Mouse (Mus musculus) Patski (cell line): ENCODE data around the gene Thada. TPM values are rescaled to one million over a fixed set of nuclear protein-coding genes. Genes with fewer than 3 reads are reported as not detected.

Experiments
- ATAC-seq: fragments of 100-300 bp; one replicate; pipeline ENCODE4 v1.8.0; 2021
- CTCF ChIA-PET: fragments of 350-600 bp; sonication (Branson Sonifier 250); formaldehyde crosslinking; loops from one replicate; lab custom pipeline; 2022; ENCODE audit warnings: inconsistent platforms; lab: Charles Lee
- POLR2A ChIA-PET: fragments of 350-600 bp; sonication (Branson Sonifier 250); formaldehyde crosslinking; loops from one replicate; lab custom pipeline; 2022; ENCODE audit warnings: antibody characterized with exemption, inconsistent platforms; lab: Charles Lee
- DNase-seq: peaks from one replicate; pipeline ENCODE4 v3.0.0-alpha.2; 2011; ENCODE audit warnings: low read depth, low spot score
- H3K27me3 ChIP-seq: fragments of 371-371 bp; one replicate; pipeline ENCODE4 v1.5.1; 2021
- CTCF ChIP-seq: fragments of 100-300 bp; IDR thresholded peaks from one replicate; pipeline ENCODE4 v1.5.1; 2021
- in situ Hi-C: fragments of 300-500 bp; cut with MboI; formaldehyde crosslinking; loops from 3 replicates; pipeline ENCODE4 v1.11.1; 2018; ENCODE audit warnings: low pct_unique_long_range_greater_than_20kb, mixed read lengths
- polyA plus RNA-seq: library from polyadenylated mRNA; unstranded; gene quantifications from one replicate; pipeline ENCODE4 v1.2.3, GENCODE M21; 2021

Gene Thada
- polyA plus RNA-seq, 1 experiment from 2014 or later = 16.3 TPM

- H3K27me3 ChIP-seq = no peaks in the 10 kb centered on the region
- DNase-seq = no peak
- TF ChIP-seq CTCF = no peak
- in situ Hi-C loops = no loop called here
- CTCF ChIA-PET = interaction anchor here (1.4 kb wide), 1 partner anchor 11 kb away, joined by 4 read pairs; no protein-coding TSS in a partner anchor
- ATAC-seq = no peak
- POLR2A ChIA-PET = no interaction called here
Measured at GRCm38 (mm10) chr17:84162211-84162760, 303.7 kb downstream of the Thada start.

GRCm38 (mm10) chr17:84161231-84161854 is 304.7 kb downstream of the Thada start:
- in situ Hi-C loops = no loop called here
- DNase-seq (no peak), ATAC-seq (no peak)
- H3K27me3 ChIP-seq = no peaks in the 10 kb centered on the region
- no peak for TF ChIP-seq CTCF
- CTCF ChIA-PET = no interaction called here
- POLR2A ChIA-PET = no interaction called here

DNA sequence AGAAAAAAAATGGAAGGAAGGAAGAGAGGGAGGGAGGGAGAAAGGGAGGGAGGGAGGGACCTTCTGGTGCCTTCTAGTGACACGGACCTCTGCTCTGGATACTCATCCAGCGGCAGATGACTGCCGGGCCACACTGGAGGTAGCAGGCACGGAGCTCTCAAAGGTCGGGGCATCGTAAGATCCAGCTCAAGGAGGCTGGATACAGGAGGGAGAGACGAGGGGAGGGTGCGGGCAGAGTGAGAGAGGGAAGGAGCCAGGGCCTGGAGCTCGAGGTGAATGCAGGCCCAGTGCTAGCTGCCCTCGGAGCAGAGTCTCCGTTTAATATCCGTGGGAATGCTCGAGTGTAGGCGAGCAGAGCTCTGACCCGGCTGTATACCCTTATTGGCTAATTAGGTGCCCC is 307.1 kb downstream of the Thada start:
- in situ Hi-C loops = no loop called here
- ChIA-PET CTCF (interaction anchor here (0.9 kb wide), 1 partner anchor 23 kb away, joined by 4 read pairs; no protein-coding TSS in a partner anchor), POLR2A (interaction anchor here (1.3 kb wide), 1 partner anchor 28 kb away, joined by 3 read pairs; no protein-coding TSS in a partner anchor)
- ATAC-seq = no peak
- H3K27me3 ChIP-seq = no peaks in the 10 kb centered on the region
- no peak for TF ChIP-seq CTCF
- DNase-seq = no peak

DNA sequence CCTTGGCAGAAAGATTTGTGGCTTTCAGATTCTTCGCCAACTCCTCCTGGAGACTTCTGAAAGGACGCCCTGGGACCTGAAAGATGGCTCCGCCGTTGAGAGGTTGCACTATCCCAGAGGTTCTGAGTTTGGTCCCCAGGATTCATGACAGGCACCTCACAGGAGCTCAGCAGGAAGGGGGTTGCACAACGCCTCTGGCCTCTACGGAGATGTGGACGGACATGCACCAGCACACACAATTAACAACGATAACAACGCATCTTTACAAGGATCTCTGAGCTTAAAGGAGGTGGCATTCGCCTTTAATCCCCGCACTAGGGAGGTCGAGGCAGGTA is 307.6 kb downstream of the Thada start:
- ChIA-PET CTCF (interaction anchor here (1.1 kb wide), 1 partner anchor 16 kb away, joined by 3 read pairs; no protein-coding TSS in a partner anchor), POLR2A (interaction anchor here (1.3 to 1.5 kb wide), 2 partner anchors 25 to 28 kb away, joined by 3 to 4 read pairs; no protein-coding TSS in a partner anchor)
- TF ChIP-seq CTCF = no peak
- ATAC-seq (no peak), DNase-seq (no peak)
- H3K27me3 ChIP-seq = no peaks in the 10 kb centered on the region
- in situ Hi-C loops = no loop called here

GRCm38 (mm10) chr17:84157743-84158460 is 308.1 kb downstream of the Thada start:
- in situ Hi-C loops = no loop called here
- ATAC-seq = no peak

DNA sequence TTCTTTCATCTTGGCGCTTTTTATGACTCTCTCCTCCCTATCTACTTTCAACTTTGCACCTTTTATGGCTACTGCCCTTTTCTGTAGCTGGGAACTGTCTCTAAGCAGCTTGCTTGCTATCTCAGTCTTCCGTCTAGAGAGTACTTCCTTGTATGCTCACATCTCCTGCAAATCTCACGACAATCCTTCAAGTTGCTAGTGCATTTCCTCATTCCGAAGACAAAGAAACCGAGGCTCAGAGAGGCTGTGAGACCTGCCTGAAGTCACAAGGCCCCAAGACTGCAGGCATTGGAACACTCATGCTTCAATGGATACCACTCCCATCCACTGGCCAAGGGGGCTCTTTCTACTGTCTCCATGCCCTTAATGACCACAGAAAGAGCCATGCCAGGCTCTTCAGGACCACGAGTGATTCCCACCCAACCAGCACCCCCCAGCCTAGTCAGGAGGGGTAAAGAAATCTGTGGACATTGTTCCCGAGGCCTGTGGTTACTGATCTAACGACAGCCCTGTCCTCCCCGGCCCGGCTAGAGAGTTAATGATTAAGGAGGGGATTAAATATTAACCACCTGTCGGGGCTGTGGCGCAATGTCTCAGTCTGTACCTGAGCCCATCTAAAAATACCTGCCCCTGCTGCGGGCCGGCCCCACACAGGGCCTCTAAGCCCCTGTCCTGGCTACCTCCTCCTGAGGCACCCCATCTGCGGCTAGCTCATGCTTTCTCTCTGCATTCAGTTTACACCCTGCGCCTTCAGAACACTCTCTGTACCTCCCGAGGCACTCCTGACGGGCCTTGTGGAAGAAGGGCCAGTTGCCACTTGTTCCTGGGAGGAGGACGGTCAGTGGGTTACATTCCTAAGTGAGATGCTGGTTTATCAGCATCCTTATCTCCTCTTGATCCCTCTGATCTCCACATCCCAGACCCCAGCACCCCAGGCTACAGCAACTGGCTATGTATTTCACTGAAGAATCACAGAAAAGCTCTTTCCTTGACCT is 309.0 kb downstream of the Thada start:
- H3K27me3 ChIP-seq = no peaks in the 10 kb centered on the region
- DNase-seq = peak; percentile 71
- no peak for TF ChIP-seq CTCF
- in situ Hi-C loops = no loop called here
- ChIA-PET POLR2A (interaction anchor here (1.0 to 2.1 kb wide), 3 partner anchors 9 to 71 kb away, joined by 3 to 5 read pairs (median 4); no protein-coding TSS in a partner anchor), CTCF (interaction anchor here (1.1 kb wide), 1 partner anchor 18 kb away, joined by 3 read pairs; no protein-coding TSS in a partner anchor)
- peak; percentile 41 for ATAC-seq

More at GRCm38 (mm10) chr17:84157743-84158460, 308.1 kb downstream of the Thada start:
- ChIA-PET POLR2A (interaction anchor here (1.3 to 2.1 kb wide), 3 partner anchors 10 to 29 kb away, joined by 3 to 5 read pairs (median 4); no protein-coding TSS in a partner anchor), CTCF (interaction anchor here (1.1 kb wide), 1 partner anchor 17 kb away, joined by 3 read pairs; no protein-coding TSS in a partner anchor)
- no peak for TF ChIP-seq CTCF
- H3K27me3 ChIP-seq = no peaks in the 10 kb centered on the region
- no peak for DNase-seq

DNA sequence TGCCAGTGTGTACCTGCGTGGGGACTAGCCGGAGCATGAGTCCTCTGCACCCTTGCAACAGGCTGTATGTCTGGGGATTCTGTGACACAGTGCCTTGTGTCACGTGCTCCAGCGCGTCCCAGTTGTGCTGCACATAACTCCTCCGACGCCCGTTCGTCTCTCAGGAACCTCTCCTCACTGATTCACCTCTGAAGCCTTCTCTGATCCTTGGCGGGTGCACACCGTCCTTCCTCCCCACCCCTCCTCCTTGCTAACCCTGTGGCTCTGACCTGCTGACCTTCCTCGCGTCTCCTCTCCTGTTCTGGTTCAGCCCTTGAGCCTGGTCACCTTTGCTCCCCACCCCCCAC is 309.8 kb downstream of the Thada start:
- POLR2A ChIA-PET = interaction anchor here (1.0 to 2.1 kb wide), 2 partner anchors 8 to 70 kb away, joined by 3 to 5 read pairs; no protein-coding TSS in a partner anchor
- DNase-seq (no peak), ATAC-seq (no peak)
- no peak for TF ChIP-seq CTCF
- CTCF ChIA-PET = no interaction called here
- in situ Hi-C loops = no loop called here
- no peaks in the 10 kb centered on the region for H3K27me3 ChIP-seq

DNA sequence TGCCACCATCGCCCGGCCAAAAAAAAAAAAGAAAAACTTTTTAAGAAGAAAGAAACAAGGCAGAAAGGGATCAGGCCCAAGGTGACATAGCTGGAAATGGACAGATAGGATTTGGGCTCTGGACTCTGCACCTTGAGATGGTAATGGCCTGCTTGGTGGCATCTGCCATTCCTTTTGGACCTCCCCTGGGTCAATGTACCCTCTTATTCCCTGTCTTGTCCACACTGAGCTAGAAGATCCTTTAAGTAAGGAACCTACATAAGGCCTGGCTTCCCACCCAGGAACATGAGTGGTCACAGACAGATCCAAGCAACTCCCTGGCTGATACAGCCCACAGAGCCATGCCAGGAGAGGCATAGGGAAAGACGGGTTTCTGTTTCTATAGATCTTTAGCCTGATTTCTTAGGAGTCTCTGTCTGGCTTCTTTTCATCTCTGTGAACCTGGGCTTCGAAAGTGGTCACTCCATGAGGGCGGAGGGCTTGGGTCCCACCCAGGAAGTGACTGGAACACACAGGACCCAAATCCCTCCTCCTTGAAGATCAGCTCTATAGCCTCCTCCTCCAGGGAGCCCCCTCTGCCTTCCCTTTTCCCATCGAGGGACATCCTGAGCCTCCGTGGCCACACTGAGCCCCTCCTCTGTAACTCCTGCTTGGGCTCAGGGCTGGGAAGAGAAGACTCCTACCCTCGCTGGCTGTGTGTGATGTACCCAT is 310.3 kb downstream of the Thada start:
- no peaks in the 10 kb centered on the region for H3K27me3 ChIP-seq
- in situ Hi-C loops = no loop called here
- ATAC-seq = no peak

GRCm38 (mm10) chr17:84155029-84155338 is 311.0 kb downstream of the Thada start:
- ATAC-seq = no peak
- no peaks in the 10 kb centered on the region for H3K27me3 ChIP-seq
- ChIA-PET POLR2A (no interaction called here), CTCF (interaction anchor here (0.6 kb wide), 1 partner anchor 21 kb away, joined by 3 read pairs; no protein-coding TSS in a partner anchor)
- no peak for DNase-seq
- in situ Hi-C loops = no loop called here
- TF ChIP-seq CTCF = no peak

More for the DNA sequence above, 310.3 kb downstream of the Thada start:
- TF ChIP-seq CTCF = no peak
- ChIA-PET CTCF (interaction anchor here (0.6 kb wide), 1 partner anchor 20 kb away, joined by 3 read pairs; no protein-coding TSS in a partner anchor), POLR2A (interaction anchor here (2.1 kb wide), 1 partner anchor 8 kb away, joined by 5 read pairs; no protein-coding TSS in a partner anchor)
- DNase-seq = no peak
